Mouse (Mus musculus) sigmoid colon, adult 10 weeks (tissue): ENCODE results near the gene Wdr49. TPM values are rescaled to one million over a fixed set of nuclear protein-coding genes. Genes with fewer than 3 reads are reported as not detected.

ENCODE experiments used
- polyA plus RNA-seq: library from polyadenylated mRNA; stranded (reverse); fragments of 350-450 nt; fragmentation: Illumina TruSeq; extraction: RNeasy Lipid Tissue Mini Kit (QIAGEN cat#74804); gene quantifications from one replicate; pipeline ENCODE4 v1.2.3, GENCODE M21; 2014; ENCODE audit warnings: low read depth, low replicate concordance

The Wdr49 gene
- not detected for polyA plus RNA-seq

GRCm38 (mm10) chr3:75482056-75482455 is at the start of gene Wdr49:
Wdr49 (minus strand) TSS chr3:75482156.

GRCm38 (mm10) chr3:75269978-75270377 is 212.0 kb downstream of the Wdr49 start, which contains the start of gene Serpini2:
Serpini2 (minus strand) TSS chr3:75270078.

Other genes starting within 250 kb of the Wdr49 start
- gene Serpini2, start 212.1 kb downstream of the Wdr49 start, polyA plus RNA-seq: 0.41 TPM
- 411 TPM for gene Pdcd10, start 74.7 kb upstream of the Wdr49 start, polyA plus RNA-seq
- 7.5 TPM for gene Serpini1, start 75.4 kb upstream of the Wdr49 start, polyA plus RNA-seq